Mouse (Mus musculus) hindbrain, embryonic 10.5 days (tissue): Measurements from ENCODE around the gene Nmrk1. TPM values are rescaled to one million over a fixed set of nuclear protein-coding genes. Genes with fewer than 3 reads are reported as not detected.

Source experiments
- DNase-seq: peaks from one replicate; pipeline ENCODE4 v3.0.0-alpha.2; 2017; ENCODE audit warnings: low spot score
- H3K27ac ChIP-seq: fragments of 300-500 bp; sonication (generic); 2 replicates; pipeline ENCODE4 v1.5.1; 2016; ENCODE audit warnings: mild to moderate bottlenecking, moderate library complexity
- H3K27me3 ChIP-seq: fragments of 300-500 bp; sonication (generic); 2 replicates; pipeline ENCODE4 v1.6.1; 2016; ENCODE audit warnings: mild to moderate bottlenecking; ENCODE audit not compliant: poor library complexity, insufficient read depth, severe bottlenecking
- H3K36me3 ChIP-seq: fragments of 300-500 bp; sonication (generic); 2 replicates; pipeline ENCODE4 v1.6.1; 2016; ENCODE audit warnings: mild to moderate bottlenecking, moderate library complexity
- H3K4me1 ChIP-seq: fragments of 300-500 bp; sonication (generic); replicated peaks from 2 replicates; pipeline ENCODE4 v1.6.1; 2016; ENCODE audit warnings: mild to moderate bottlenecking
- H3K4me3 ChIP-seq: fragments of 300-500 bp; sonication (generic); 2 replicates; pipeline ENCODE4 v1.5.1; 2016; ENCODE audit warnings: mild to moderate bottlenecking, moderate library complexity
- H3K9me3 ChIP-seq: fragments of 300-500 bp; sonication (generic); 2 replicates; pipeline ENCODE4 v1.6.1; 2016; ENCODE audit warnings: mild to moderate bottlenecking, moderate library complexity
- WGBS: fragments of 180-500 bp; shearing (Covaris S2); methylation state at CpG from one replicate; pipeline ENCODE4 v1.1.7; 2016; 5-methylcytosine and 5-hydroxymethylcytosine counted together
- polyA plus RNA-seq: library from polyadenylated mRNA; unstranded; fragments of >200 nt; fragmentation: Nextera tagmentation; extraction: Ambion mirVana; gene quantifications from 2 replicates; pipeline ENCODE4 v1.2.1, GENCODE M21; 2016

Gene Nmrk1
- polyA plus RNA-seq, 1 experiment from 2014 or later: 7.7 TPM

- H3K27me3 ChIP-seq: no peaks in the 10 kb centered on the region
- DNase-seq: no peak
- no peaks in the 10 kb centered on the region for H3K36me3 ChIP-seq
- 84% methylated on average over 3 of the region's 3 CpGs for WGBS
- no peak overlapping the region for H3K27ac ChIP-seq
- H3K4me1 ChIP-seq: no peaks in the 10 kb centered on the region
- H3K4me3 ChIP-seq: no peak overlapping the region
- H3K9me3 ChIP-seq: no peaks in the 10 kb centered on the region
Observed at GRCm38 (mm10) chr19:18660466-18660865, 28.7 kb downstream of the Nmrk1 start.

GRCm38 (mm10) chr19:18661683-18662082 lies 29.9 kb downstream of the Nmrk1 start:
- no peaks in the 10 kb centered on the region for H3K4me1 ChIP-seq
- no peaks in the 10 kb centered on the region for H3K9me3 ChIP-seq
- H3K27ac ChIP-seq: no peak overlapping the region
- no peak for DNase-seq
- no peaks in the 10 kb centered on the region for H3K27me3 ChIP-seq
- no peak overlapping the region for H3K4me3 ChIP-seq
- WGBS: 50% methylated on average over 1 of the region's 1 CpGs
- no peaks in the 10 kb centered on the region for H3K36me3 ChIP-seq

- no peaks in the 10 kb centered on the region for H3K9me3 ChIP-seq
- 76% methylated on average over 2 of the region's 2 CpGs for WGBS
- no peak overlapping the region for H3K27ac ChIP-seq
- no peaks in the 10 kb centered on the region for H3K27me3 ChIP-seq
- H3K36me3 ChIP-seq: no peaks in the 10 kb centered on the region
- no peaks in the 10 kb centered on the region for H3K4me1 ChIP-seq
- DNase-seq: no peak
- no peak overlapping the region for H3K4me3 ChIP-seq
Observed at GRCm38 (mm10) chr19:18663904-18664303, 32.2 kb downstream of the Nmrk1 start.

- Histone ChIP-seq H3K9me3 (no peaks in the 10 kb centered on the region), H3K4me1 (peaks cover 9% of the 10 kb centered on the region), H3K27ac (no peak overlapping the region), H3K27me3 (no peaks in the 10 kb centered on the region), H3K4me3 (no peak overlapping the region), H3K36me3 (no peaks in the 10 kb centered on the region)
- WGBS: 84% methylated on average over 7 of the region's 7 CpGs
- DNase-seq: no peak
Observed at GRCm38 (mm10) chr19:18666966-18667365, 35.2 kb downstream of the Nmrk1 start.

GRCm38 (mm10) chr19:18669551-18669950 lies 37.8 kb downstream of the Nmrk1 start:
- Histone ChIP-seq H3K4me1 (peaks cover 26% of the 10 kb centered on the region), H3K27ac (no peak overlapping the region), H3K27me3 (no peaks in the 10 kb centered on the region), H3K4me3 (no peak overlapping the region), H3K9me3 (no peaks in the 10 kb centered on the region), H3K36me3 (no peaks in the 10 kb centered on the region)
- DNase-seq: no peak
- WGBS: 92% methylated on average over 7 of the region's 7 CpGs

GRCm38 (mm10) chr19:18670608-18671007 lies 38.9 kb downstream of the Nmrk1 start, which contains the start of gene Carnmt1:
TSS of gene Carnmt1 (plus strand) at chr19:18670764.
- peak; percentile 99 for DNase-seq
- no peaks in the 10 kb centered on the region for H3K9me3 ChIP-seq
- peak within 1 kb of the TSS; percentile 82 for H3K4me3 ChIP-seq
- no peaks in the 10 kb centered on the region for H3K27me3 ChIP-seq
- H3K27ac ChIP-seq: peak within 1 kb of the TSS; percentile 93
- under 1% methylated on average over 54 of the region's 58 CpGs for WGBS
- peaks cover 26% of the 10 kb centered on the region for H3K4me1 ChIP-seq
- no peaks in the 10 kb centered on the region for H3K36me3 ChIP-seq

- no peaks in the 10 kb centered on the region for H3K27me3 ChIP-seq
- peak overlapping the region; percentile 82 for H3K4me3 ChIP-seq
- peaks cover 26% of the 10 kb centered on the region for H3K4me1 ChIP-seq
- H3K27ac ChIP-seq: peak overlapping the region; percentile 93
- WGBS: under 1% methylated on average over 64 of the region's 64 CpGs
- peak; percentile 49 for DNase-seq
- H3K9me3 ChIP-seq: no peaks in the 10 kb centered on the region
- H3K36me3 ChIP-seq: no peaks in the 10 kb centered on the region
Observed at GRCm38 (mm10) chr19:18671056-18671741, 39.4 kb downstream of the Nmrk1 start.

- Histone ChIP-seq H3K4me3 (peak overlapping the region; percentile 82), H3K27ac (no peak overlapping the region), H3K9me3 (no peaks in the 10 kb centered on the region), H3K36me3 (no peaks in the 10 kb centered on the region), H3K4me1 (peaks cover 26% of the 10 kb centered on the region), H3K27me3 (no peaks in the 10 kb centered on the region)
- WGBS: 71% methylated on average over 3 of the region's 3 CpGs
- DNase-seq: no peak
Observed at GRCm38 (mm10) chr19:18672498-18672897, 40.7 kb downstream of the Nmrk1 start.

GRCm38 (mm10) chr19:18673116-18673515 lies 41.4 kb downstream of the Nmrk1 start:
- Histone ChIP-seq H3K4me1 (peaks cover 26% of the 10 kb centered on the region), H3K36me3 (no peaks in the 10 kb centered on the region), H3K9me3 (no peaks in the 10 kb centered on the region), H3K27me3 (no peaks in the 10 kb centered on the region), H3K4me3 (peak overlapping the region; percentile 82), H3K27ac (peak overlapping the region; percentile 53; the same call in 1 of the 2 replicates)
- 13% methylated on average over 4 of the region's 4 CpGs for WGBS
- DNase-seq: no peak

GRCm38 (mm10) chr19:18682142-18682541 lies 50.4 kb downstream of the Nmrk1 start:
- Histone ChIP-seq H3K9me3 (no peaks in the 10 kb centered on the region), H3K27ac (no peak overlapping the region), H3K36me3 (peaks cover 34% of the 10 kb centered on the region), H3K27me3 (no peaks in the 10 kb centered on the region), H3K4me1 (no peaks in the 10 kb centered on the region), H3K4me3 (no peak overlapping the region)
- no peak for DNase-seq
- WGBS: 77% methylated on average over 4 of the region's 4 CpGs

- no peak overlapping the region for H3K4me3 ChIP-seq
- DNase-seq: peak; percentile 39
- no peaks in the 10 kb centered on the region for H3K4me1 ChIP-seq
- 79% methylated on average over 3 of the region's 3 CpGs for WGBS
- no peaks in the 10 kb centered on the region for H3K9me3 ChIP-seq
- peaks cover 5% of the 10 kb centered on the region for H3K36me3 ChIP-seq
- no peak overlapping the region for H3K27ac ChIP-seq
- no peaks in the 10 kb centered on the region for H3K27me3 ChIP-seq
Observed at GRCm38 (mm10) chr19:18687556-18687955, 55.8 kb downstream of the Nmrk1 start.

- Histone ChIP-seq H3K36me3 (peaks cover 32% of the 10 kb centered on the region), H3K27me3 (no peaks in the 10 kb centered on the region), H3K9me3 (no peaks in the 10 kb centered on the region), H3K4me1 (no peaks in the 10 kb centered on the region), H3K4me3 (no peak overlapping the region), H3K27ac (no peak overlapping the region)
- 87% methylated on average over 3 of the region's 3 CpGs for WGBS
- DNase-seq: no peak
Observed at GRCm38 (mm10) chr19:18692176-18692575, 60.4 kb downstream of the Nmrk1 start.

GRCm38 (mm10) chr19:18692768-18693167 lies 61.0 kb downstream of the Nmrk1 start:
- DNase-seq: no peak
- Histone ChIP-seq H3K27me3 (no peaks in the 10 kb centered on the region), H3K36me3 (peaks cover 32% of the 10 kb centered on the region), H3K4me1 (no peaks in the 10 kb centered on the region), H3K27ac (no peak overlapping the region), H3K9me3 (no peaks in the 10 kb centered on the region), H3K4me3 (no peak overlapping the region)
- 90% methylated on average over 2 of the region's 2 CpGs for WGBS
